Mouse (Mus musculus): ENCODE measurements around the gene Igf1r. TPM values are rescaled to one million over a fixed set of nuclear protein-coding genes. Genes with fewer than 3 reads are reported as not detected.

The Igf1r gene
- polyA plus RNA-seq, 1 experiment from 2014 or later = 25.2 TPM

- Histone ChIP-seq H3K27me3 (replicated peaks; ENCODE audit: low read depth, poor library complexity, severe bottlenecking) (no peaks in the 10 kb centered on the region), H3K4me1 (no peaks in the 10 kb centered on the region), H3K27ac (replicated peaks) (no peak overlapping the region), H3K36me3 (replicated peaks) (peaks cover 98% of the 10 kb centered on the region), H3K4me3 (no peak overlapping the region), H3K9me3 (no peaks in the 10 kb centered on the region)
- 91% methylated on average over 18 of the region's 18 CpGs for WGBS
- DNase-seq (ENCODE audit: low spot score) = no peak
These were observed 263.0 kb downstream of the Igf1r start for GRCm38 (mm10) chr7:68215522-68216070.

GRCm38 (mm10) chr7:68218879-68219278, 266.3 kb downstream of the Igf1r start:
- Histone ChIP-seq H3K4me1 (peaks cover 17% of the 10 kb centered on the region), H3K4me3 (no peak overlapping the region), H3K27ac (replicated peaks) (no peak overlapping the region), H3K9me3 (no peaks in the 10 kb centered on the region), H3K36me3 (replicated peaks) (peaks cover 94% of the 10 kb centered on the region), H3K27me3 (replicated peaks; ENCODE audit: low read depth, poor library complexity, severe bottlenecking) (no peaks in the 10 kb centered on the region)
- WGBS = 92% methylated on average over 11 of the region's 11 CpGs
- DNase-seq (ENCODE audit: low spot score) = no peak

GRCm38 (mm10) chr7:68221677-68222230, 269.1 kb downstream of the Igf1r start:
- Histone ChIP-seq H3K27ac (replicated peaks) (no peak overlapping the region), H3K4me1 (peaks cover 28% of the 10 kb centered on the region), H3K27me3 (replicated peaks; ENCODE audit: low read depth, poor library complexity, severe bottlenecking) (no peaks in the 10 kb centered on the region), H3K4me3 (no peak overlapping the region), H3K36me3 (replicated peaks) (peaks cover 94% of the 10 kb centered on the region), H3K9me3 (no peaks in the 10 kb centered on the region)
- 89% methylated on average over 9 of the region's 9 CpGs for WGBS
- DNase-seq (ENCODE audit: low spot score) = no peak

DNA sequence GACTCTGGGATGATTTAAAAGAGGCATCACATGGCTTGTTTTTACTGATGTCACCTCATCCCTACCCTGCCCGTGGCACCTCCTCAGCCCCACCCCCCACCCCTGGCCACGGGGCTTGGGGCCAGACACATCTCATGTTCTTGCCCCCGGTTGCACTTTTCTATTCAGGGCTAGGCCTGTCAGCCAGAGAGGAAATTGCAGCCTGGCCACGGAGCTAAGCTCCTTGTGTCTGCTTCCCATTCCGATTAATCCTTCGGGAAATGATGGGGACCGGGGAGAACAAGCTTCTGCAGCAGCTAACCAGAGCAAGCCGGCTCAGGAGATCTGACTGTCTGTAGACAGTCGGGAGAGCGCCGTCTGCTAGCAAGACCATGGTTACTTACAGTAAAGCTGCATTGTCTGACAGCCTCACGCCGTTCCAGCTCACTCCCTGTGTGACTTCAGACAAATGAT, 270.8 kb downstream of the Igf1r start:
- 49% methylated on average over 13 of the region's 13 CpGs for WGBS
- Histone ChIP-seq H3K9me3 (no peaks in the 10 kb centered on the region), H3K27ac (replicated peaks) (peak overlapping the region; percentile 76), H3K27me3 (replicated peaks; ENCODE audit: low read depth, poor library complexity, severe bottlenecking) (no peaks in the 10 kb centered on the region), H3K36me3 (replicated peaks) (peaks cover 94% of the 10 kb centered on the region), H3K4me3 (no peak overlapping the region), H3K4me1 (peaks cover 42% of the 10 kb centered on the region)
- peak; percentile 70 for DNase-seq (ENCODE audit: low spot score)

DNA sequence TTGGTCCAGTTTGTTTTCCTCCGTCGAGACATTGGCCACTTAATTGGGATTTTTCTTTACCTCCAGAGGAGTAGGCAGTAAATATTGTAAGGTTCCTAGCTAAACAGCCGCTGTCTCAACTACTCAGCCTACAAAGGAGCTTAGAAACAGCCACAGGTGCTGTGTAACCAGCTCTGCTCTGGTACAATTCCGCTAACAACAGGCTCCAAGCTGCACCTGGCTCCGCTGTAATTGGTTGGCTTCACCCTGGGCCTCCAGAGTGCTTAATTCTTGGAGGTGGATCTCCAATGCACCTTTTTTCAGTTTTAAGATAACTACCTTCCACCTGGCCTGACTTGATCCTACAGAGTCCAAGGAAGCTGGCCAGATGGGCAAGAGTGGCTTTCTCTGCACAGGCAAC, 271.4 kb downstream of the Igf1r start:
- Histone ChIP-seq H3K9me3 (no peaks in the 10 kb centered on the region), H3K36me3 (replicated peaks) (peaks cover 92% of the 10 kb centered on the region), H3K27ac (replicated peaks) (peak overlapping the region; percentile 76), H3K4me3 (no peak overlapping the region), H3K4me1 (peaks cover 47% of the 10 kb centered on the region), H3K27me3 (replicated peaks; ENCODE audit: low read depth, poor library complexity, severe bottlenecking) (no peaks in the 10 kb centered on the region)
- DNase-seq (ENCODE audit: low spot score) = no peak
- WGBS = 91% methylated on average over 5 of the region's 5 CpGs

GRCm38 (mm10) chr7:68225427-68226054, 272.9 kb downstream of the Igf1r start:
- Histone ChIP-seq H3K36me3 (replicated peaks) (peaks cover 92% of the 10 kb centered on the region), H3K27me3 (replicated peaks; ENCODE audit: low read depth, poor library complexity, severe bottlenecking) (no peaks in the 10 kb centered on the region), H3K27ac (replicated peaks) (no peak overlapping the region), H3K9me3 (no peaks in the 10 kb centered on the region), H3K4me1 (peaks cover 52% of the 10 kb centered on the region), H3K4me3 (no peak overlapping the region)
- no peak for DNase-seq (ENCODE audit: low spot score)
- WGBS = 91% methylated on average over 9 of the region's 9 CpGs

GRCm38 (mm10) chr7:68227021-68227420, 274.4 kb downstream of the Igf1r start:
- Histone ChIP-seq H3K4me3 (no peak overlapping the region), H3K27ac (replicated peaks) (peak overlapping the region; percentile 35; the same call in 1 of the 2 replicates), H3K27me3 (replicated peaks; ENCODE audit: low read depth, poor library complexity, severe bottlenecking) (no peaks in the 10 kb centered on the region), H3K4me1 (peaks cover 52% of the 10 kb centered on the region), H3K36me3 (replicated peaks) (peaks cover 91% of the 10 kb centered on the region), H3K9me3 (no peaks in the 10 kb centered on the region)
- DNase-seq (ENCODE audit: low spot score) = no peak
- WGBS = 83% methylated on average over 11 of the region's 11 CpGs

DNA sequence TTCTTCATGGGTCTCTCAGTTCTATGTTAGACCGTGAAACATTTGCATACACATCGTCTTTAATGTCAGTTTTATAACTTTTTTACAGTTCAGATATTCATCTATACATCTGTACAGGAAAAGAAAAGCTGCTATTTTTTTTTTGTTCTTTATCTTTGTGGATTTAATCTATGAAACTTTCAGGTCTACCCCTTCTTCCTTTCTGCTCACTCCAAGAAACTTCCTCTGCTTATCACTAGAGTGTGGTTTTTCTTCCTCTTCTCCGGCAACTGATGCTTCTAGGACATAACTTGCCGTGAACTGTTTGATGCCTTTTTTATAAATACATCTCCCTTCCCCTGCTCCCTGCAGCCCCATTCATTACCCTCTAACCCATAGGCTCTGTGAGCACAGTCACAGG, 275.0 kb downstream of the Igf1r start:
- WGBS = 82% methylated on average over 4 of the region's 4 CpGs
- Histone ChIP-seq H3K27ac (replicated peaks) (peak overlapping the region; percentile 40), H3K4me3 (no peak overlapping the region), H3K9me3 (no peaks in the 10 kb centered on the region), H3K36me3 (replicated peaks) (peaks cover 85% of the 10 kb centered on the region), H3K4me1 (peaks cover 50% of the 10 kb centered on the region), H3K27me3 (replicated peaks; ENCODE audit: low read depth, poor library complexity, severe bottlenecking) (no peaks in the 10 kb centered on the region)
- no peak for DNase-seq (ENCODE audit: low spot score)

DNA sequence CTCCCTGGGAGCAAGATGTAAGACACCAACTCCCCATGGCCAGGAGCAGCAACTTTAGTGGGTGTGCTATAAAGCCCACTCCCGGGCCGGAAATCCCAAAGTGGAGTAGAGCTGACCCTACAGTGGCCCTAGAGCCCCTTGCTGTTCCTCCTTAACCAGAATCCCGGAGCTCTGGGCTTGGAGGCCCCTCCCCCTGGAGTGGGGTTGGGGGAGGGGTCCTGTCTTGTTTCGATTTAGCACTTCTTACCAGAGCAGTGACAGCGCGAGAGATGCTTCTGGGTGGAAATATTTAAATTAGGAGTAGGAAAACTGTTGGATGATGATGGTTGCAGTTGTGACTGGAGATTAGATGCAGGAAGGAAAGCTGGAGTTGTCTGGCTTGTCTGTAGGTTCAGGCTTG, 275.9 kb downstream of the Igf1r start:
- Histone ChIP-seq H3K27me3 (replicated peaks; ENCODE audit: low read depth, poor library complexity, severe bottlenecking) (no peaks in the 10 kb centered on the region), H3K4me3 (no peak overlapping the region), H3K9me3 (no peaks in the 10 kb centered on the region), H3K36me3 (replicated peaks) (peaks cover 79% of the 10 kb centered on the region), H3K27ac (replicated peaks) (peak overlapping the region; percentile 40; the same call in 1 of the 2 replicates), H3K4me1 (peaks cover 49% of the 10 kb centered on the region)
- peak; percentile 52 for DNase-seq (ENCODE audit: low spot score)
- WGBS = 35% methylated on average over 6 of the region's 6 CpGs

- Histone ChIP-seq H3K27me3 (replicated peaks; ENCODE audit: low read depth, poor library complexity, severe bottlenecking) (no peaks in the 10 kb centered on the region), H3K4me3 (no peak overlapping the region), H3K9me3 (no peaks in the 10 kb centered on the region), H3K36me3 (replicated peaks) (peaks cover 58% of the 10 kb centered on the region), H3K27ac (replicated peaks) (no peak overlapping the region), H3K4me1 (peaks cover 49% of the 10 kb centered on the region)
- 93% methylated on average over 9 of the region's 9 CpGs for WGBS
- DNase-seq (ENCODE audit: low spot score) = no peak
These were observed 278.2 kb downstream of the Igf1r start for GRCm38 (mm10) chr7:68230831-68231230.

DNA sequence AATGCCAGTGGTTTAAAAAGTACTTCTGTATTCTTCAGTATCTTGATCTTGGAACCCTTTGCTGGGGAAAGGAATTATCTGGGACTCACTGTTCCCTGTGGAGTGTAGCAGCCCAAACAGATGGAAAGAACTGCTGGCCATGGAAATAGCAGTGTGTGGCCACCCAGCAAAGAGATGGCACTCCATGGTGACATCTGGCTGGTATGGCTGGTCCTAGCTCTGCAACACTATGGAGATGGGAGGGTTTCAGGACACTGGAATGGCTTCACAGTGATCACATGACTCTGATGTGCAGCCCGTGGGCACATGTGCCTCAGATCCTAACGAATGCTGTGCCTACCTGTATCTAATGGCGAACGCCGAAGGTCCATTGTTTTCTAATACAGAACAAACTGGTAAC, 279.9 kb downstream of the Igf1r start:
- DNase-seq (ENCODE audit: low spot score) = no peak
- peaks cover 36% of the 10 kb centered on the region for H3K4me1 ChIP-seq
- no peaks in the 10 kb centered on the region for H3K9me3 ChIP-seq
- WGBS = 92% methylated on average over 5 of the region's 5 CpGs
- H3K27me3 ChIP-seq (replicated peaks; ENCODE audit: low read depth, poor library complexity, severe bottlenecking) = no peaks in the 10 kb centered on the region
- no peak overlapping the region for H3K4me3 ChIP-seq
- no peak overlapping the region; the same call in 1 of the 2 replicates for H3K27ac ChIP-seq (replicated peaks)
- peaks cover 41% of the 10 kb centered on the region for H3K36me3 ChIP-seq (replicated peaks)

- Histone ChIP-seq H3K27me3 (replicated peaks; ENCODE audit: low read depth, poor library complexity, severe bottlenecking) (no peaks in the 10 kb centered on the region), H3K27ac (replicated peaks) (peak overlapping the region; percentile 57), H3K4me1 (peaks cover 24% of the 10 kb centered on the region), H3K9me3 (no peaks in the 10 kb centered on the region), H3K4me3 (no peak overlapping the region), H3K36me3 (replicated peaks) (peaks cover 29% of the 10 kb centered on the region)
- peak; percentile 79 for DNase-seq (ENCODE audit: low spot score)
- 22% methylated on average over 13 of the region's 13 CpGs for WGBS
These were observed 281.1 kb downstream of the Igf1r start for GRCm38 (mm10) chr7:68233619-68234223.

DNA sequence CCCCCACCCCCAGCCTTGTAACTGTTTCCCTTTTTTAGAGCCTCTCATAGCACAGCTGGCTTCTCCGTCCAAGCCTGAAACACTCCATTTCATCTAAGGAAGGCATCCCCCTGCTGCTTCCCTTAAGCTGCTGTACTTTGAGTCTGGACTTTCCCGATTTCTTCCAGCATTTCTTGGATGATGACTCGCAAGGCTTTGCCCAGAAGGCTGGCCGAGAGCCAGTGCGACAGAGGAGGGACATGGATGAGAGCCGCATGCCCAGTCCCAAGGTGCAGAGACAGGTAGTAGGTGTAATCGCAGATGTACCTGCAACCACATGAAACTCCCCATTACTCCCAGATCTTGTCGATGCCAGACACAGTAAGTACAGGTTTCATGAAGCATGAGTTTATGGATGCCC, 284.2 kb downstream of the Igf1r start:
- Histone ChIP-seq H3K27me3 (replicated peaks; ENCODE audit: low read depth, poor library complexity, severe bottlenecking) (no peaks in the 10 kb centered on the region), H3K9me3 (no peaks in the 10 kb centered on the region), H3K4me1 (peaks cover 29% of the 10 kb centered on the region), H3K36me3 (replicated peaks) (peaks cover under 1% of the 10 kb centered on the region; the same call in 1 of the 2 replicates), H3K4me3 (no peak overlapping the region), H3K27ac (replicated peaks) (no peak overlapping the region)
- DNase-seq (ENCODE audit: low spot score) = no peak
- WGBS = 90% methylated on average over 8 of the region's 8 CpGs

All from embryonic facial prominence, embryonic 10.5 days (tissue).